8 mouse cellular contexts compared by ENCODE assay signal in genomic region chr5:125148686-125149085, GRCm38 (mm10). TPM values are rescaled to one million over a fixed set of nuclear protein-coding genes. Genes with fewer than 3 reads are reported as not detected.
DNase-seq lines count a peak whose midpoint lies in the region; ATAC-seq and TF ChIP-seq lines count a peak whose summit lies in the region.
"Had no signal": no experiment of that assay in that cellular context is flagged by ENCODE, and none has a peak within 500 bp of the region (broad histone marks: within the 10 kb centered on the region; RNA-seq: fewer than 3 reads in every experiment).

No protein-coding gene starts in this region.

- no peak overlapping the region for H3K9ac ChIP-seq in kidney, embryonic 16.5 days (replicated peaks; ENCODE audit: low read length)
- no peak overlapping the region for H3K9ac ChIP-seq in midbrain, postnatal 0 days (replicated peaks; ENCODE audit: low read length, poor library complexity, severe bottlenecking)
- no peak overlapping the region for H3K9ac ChIP-seq in intestine, postnatal 0 days (ENCODE audit: low read depth, low read length)
- H3K9ac ChIP-seq: liver, embryonic 13.5 days had no signal

- peaks cover 75% of the 10 kb centered on the region for H3K4me1 ChIP-seq in kidney, embryonic 16.5 days (ENCODE audit: insufficient read depth, low read length)
- H3K4me1 ChIP-seq in midbrain, postnatal 0 days (ENCODE audit: insufficient read depth, low read length) = peaks cover 22% of the 10 kb centered on the region
- H3K4me1 ChIP-seq in intestine, postnatal 0 days (replicated peaks; ENCODE audit: control insufficient read depth, insufficient read depth, low read length) = no peaks in the 10 kb centered on the region

- peak; percentile 70 for DNase-seq in 3T3-L1 (ENCODE audit: low read depth, low spot score)
- peak; percentile 80 for DNase-seq in Muller cell, postnatal 12 days (ENCODE audit: inconsistent ontology term)
- DNase-seq in gastrocnemius, postnatal 4 days (ENCODE audit: low spot score in 2 of 2) = peak; percentile 56 to 78
- peak; percentile 78 for DNase-seq in midbrain, postnatal 0 days (ENCODE audit: low spot score)
- no peak for DNase-seq in layer of hippocampus, adult 9-11 months
- DNase-seq: liver, embryonic 13.5 days had no signal

- no peak for TF ChIP-seq CTCF in midbrain, postnatal 0 days (IDR thresholded peaks at IDR 0.05)
- no peak for TF ChIP-seq CTCF in intestine, postnatal 0 days (IDR thresholded peaks at IDR 0.05; ENCODE audit: low read depth)

- H3K27ac ChIP-seq in kidney, embryonic 16.5 days (ENCODE audit: low read length) = no peak overlapping the region; the same call in 1 of the 2 replicates
- 0 out of 2 replicates have a peak overlapping the region, but pooled peaks have one; percentile 19 for H3K27ac ChIP-seq in midbrain, postnatal 0 days (ENCODE audit: low read depth, low read length)
- H3K27ac ChIP-seq in intestine, postnatal 0 days (ENCODE audit: low read depth, low read length) = no peak overlapping the region
- H3K27ac ChIP-seq: liver, embryonic 13.5 days had no signal

- no peak overlapping the region for H3K4me2 ChIP-seq in kidney, embryonic 16.5 days (replicated peaks; ENCODE audit: low read depth, low read length)
- no peak overlapping the region for H3K4me2 ChIP-seq in midbrain, postnatal 0 days (ENCODE audit: low read depth, low read length, poor library complexity, severe bottlenecking)
- no peak overlapping the region for H3K4me2 ChIP-seq in intestine, postnatal 0 days (replicated peaks; ENCODE audit: low read depth)
- H3K4me2 ChIP-seq: liver, embryonic 13.5 days had no signal

- H3K36me3 ChIP-seq in kidney, embryonic 16.5 days (ENCODE audit: insufficient read depth, low read length) = no peaks in the 10 kb centered on the region
- no peaks in the 10 kb centered on the region for H3K36me3 ChIP-seq in midbrain, postnatal 0 days (ENCODE audit: insufficient read depth, low read length)
- no peaks in the 10 kb centered on the region; the same call in 1 of the 2 replicates for H3K36me3 ChIP-seq in intestine, postnatal 0 days (ENCODE audit: control insufficient read depth, insufficient read depth)
- H3K36me3 ChIP-seq: liver, embryonic 13.5 days had no signal

- no peaks in the 10 kb centered on the region for H3K27me3 ChIP-seq in kidney, embryonic 16.5 days (ENCODE audit: insufficient read depth, low read length)
- no peaks in the 10 kb centered on the region for H3K27me3 ChIP-seq in midbrain, postnatal 0 days (ENCODE audit: insufficient read depth, low read length)
- no peaks in the 10 kb centered on the region for H3K27me3 ChIP-seq in intestine, postnatal 0 days (replicated peaks; ENCODE audit: control insufficient read depth, insufficient read depth, low read length)
- H3K27me3 ChIP-seq: liver, embryonic 13.5 days had no signal

- ATAC-seq in kidney, embryonic 16.5 days (ENCODE audit: low FRiP score, low TSS enrichment) = 0 out of 2 replicates have a peak, but pooled peaks have one; percentile 13
- ATAC-seq in midbrain, postnatal 0 days (ENCODE audit: low FRiP score) = peak; percentile 42; the same call in 1 of the 2 replicates
- no peak for ATAC-seq in intestine, postnatal 0 days

- 22% methylated on average over 5 of the region's 5 CpGs for WGBS in kidney, embryonic 16.5 days
- 55% methylated on average over 5 of the region's 5 CpGs for WGBS in midbrain, postnatal 0 days
- 46% methylated on average over 5 of the region's 5 CpGs for WGBS in intestine, postnatal 0 days

- no peak overlapping the region for H3K4me3 ChIP-seq in kidney, embryonic 16.5 days (ENCODE audit: low read length)
- H3K4me3 ChIP-seq in midbrain, postnatal 0 days (ENCODE audit: low read depth, low read length) = no peak overlapping the region
- H3K4me3 ChIP-seq in intestine, postnatal 0 days (ENCODE audit: low read depth, low read length) = no peak overlapping the region
- H3K4me3 ChIP-seq: liver, embryonic 13.5 days had no signal

- no peaks in the 10 kb centered on the region for H3K9me3 ChIP-seq in kidney, embryonic 16.5 days (ENCODE audit: low read length)
- H3K9me3 ChIP-seq in midbrain, postnatal 0 days (ENCODE audit: low read length) = no peaks in the 10 kb centered on the region
- no peaks in the 10 kb centered on the region for H3K9me3 ChIP-seq in intestine, postnatal 0 days (ENCODE audit: control insufficient read depth)
- H3K9me3 ChIP-seq: liver, embryonic 13.5 days had no signal

RNA-seq across cellular contexts. Expression of gene Ncor2, which starts 30.3 kb away (rescaled TPM):
- 100 to 1,000 TPM; 168 to 179 TPM for total RNA-seq in gastrocnemius, postnatal 4 days (2021)
- 25.9 and 27.5 TPM in 2 replicates for polyA plus RNA-seq in kidney, embryonic 16.5 days (2015; fragmentation: Nextera tagmentation; extraction: Ambion mirVana)
- 22.8 and 37.8 TPM in 2 replicates for total RNA-seq in midbrain, postnatal 0 days (2014; rRNA removed)
- 15.5 and 17.8 TPM in 2 replicates for polyA plus RNA-seq in midbrain, postnatal 0 days (2015; fragmentation: Nextera tagmentation; extraction: Ambion mirVana)
- 7.1 and 7.6 TPM in 2 replicates for polyA plus RNA-seq in intestine, postnatal 0 days (2015; fragmentation: Nextera tagmentation; extraction: Ambion mirVana)
